Mouse (Mus musculus) c-Kit-positive CD71-positive TER-119-negative erythroid progenitor cells, embryonic 14.5 days (primary cell): ENCODE results near the gene Exoc3l.
"Not testable (repeated sequence)": the region's sequence is repeated elsewhere in the genome, so short reads cannot be mapped to it uniquely, and the experiment has no call there.

Source experiments
- DNase-seq: peaks from one replicate; pipeline ENCODE4 v3.0.0-alpha.2; 2013; ENCODE audit warnings: low read depth

Gene Exoc3l

DNA sequence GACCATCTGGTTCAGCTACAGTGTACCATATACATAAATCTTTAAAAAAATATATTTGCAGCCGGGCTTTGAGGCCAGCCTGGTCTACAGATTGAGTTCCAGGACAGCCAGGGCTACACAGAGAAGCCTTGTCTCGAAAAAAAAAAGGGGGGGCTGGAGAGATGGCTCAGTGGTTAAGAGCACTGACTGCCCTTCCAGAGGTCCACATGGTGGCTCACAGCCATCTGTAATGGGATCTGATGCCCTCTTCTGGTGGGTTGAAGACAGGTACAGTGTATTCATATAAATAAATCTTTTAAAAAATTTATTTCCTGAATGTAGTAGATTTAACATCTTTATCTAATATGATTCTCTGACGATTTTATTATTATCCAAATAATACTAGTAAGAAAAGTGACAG lies 4.1 kb downstream of the Exoc3l start:
- not testable (repeated sequence) for DNase-seq

DNA sequence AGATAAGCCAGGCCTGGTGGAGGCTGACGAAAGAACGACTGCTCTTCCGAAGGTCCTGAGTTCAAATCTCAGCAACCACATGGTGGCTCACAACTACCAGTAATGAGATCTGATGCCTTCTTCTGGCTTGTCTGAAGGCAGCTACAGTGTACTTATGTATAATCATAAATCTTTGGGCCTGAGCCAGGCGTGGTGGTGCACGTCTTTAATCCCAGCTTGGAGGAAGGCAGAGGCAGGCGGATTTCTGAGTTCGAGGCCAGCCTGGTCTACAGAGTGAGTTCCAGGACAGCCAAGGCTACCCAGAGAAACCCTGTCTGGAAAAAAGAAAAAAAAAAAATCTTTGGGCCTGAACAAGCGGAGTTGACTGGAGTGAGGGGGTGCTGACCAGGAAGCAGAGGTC lies 4.5 kb downstream of the Exoc3l start:
- DNase-seq, result not testable (repeated sequence)

- peak; percentile 95 for DNase-seq
Measured at GRCm38 (mm10) chr8:105290554-105291314, 5.2 kb downstream of the Exoc3l start.

GRCm38 (mm10) chr8:105289805-105290460 lies 6.0 kb downstream of the Exoc3l start, which contains the start of gene 4931428F04Rik:
TSS of gene 4931428F04Rik (minus strand) at chr8:105289864.
- no peak for DNase-seq

DNA sequence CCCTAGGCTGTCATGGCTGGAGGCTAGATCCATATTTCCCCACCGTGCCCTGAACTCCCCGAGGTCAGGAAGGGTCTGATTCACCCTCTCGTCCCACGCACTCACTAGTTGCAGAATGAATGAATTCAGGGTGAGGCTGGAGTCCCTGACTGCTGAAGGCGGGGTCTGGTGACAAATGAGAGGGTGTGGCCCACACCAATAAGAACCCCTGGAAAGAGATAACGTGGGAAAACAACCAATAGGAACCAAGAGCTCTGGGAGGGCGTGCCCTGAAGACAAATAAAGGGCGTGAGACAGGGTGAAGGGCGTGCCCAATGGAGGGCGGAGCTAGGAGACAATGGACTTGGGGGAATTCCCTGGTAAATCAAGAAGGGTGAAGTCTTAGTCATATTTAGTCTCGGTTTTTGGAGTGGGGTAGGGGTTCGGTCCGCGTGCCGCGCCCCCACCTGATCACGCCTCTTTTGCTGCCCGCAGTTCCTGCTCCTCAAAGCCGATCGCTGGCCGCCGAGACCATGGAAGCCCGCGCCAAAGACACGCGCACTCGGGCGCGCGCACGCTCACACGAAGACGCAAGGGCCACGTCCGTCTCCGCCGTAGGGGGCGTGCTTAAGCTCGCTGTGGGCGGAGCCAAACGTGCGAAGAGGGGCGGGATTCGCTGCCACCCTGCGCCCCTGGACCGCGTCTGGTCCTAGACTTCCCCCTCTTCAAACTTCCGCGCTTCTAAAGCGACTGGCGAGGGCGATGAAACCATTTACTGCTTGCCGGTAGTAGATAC lies 6.8 kb downstream of the Exoc3l start:
- peak; percentile 97 for DNase-seq

DNA sequence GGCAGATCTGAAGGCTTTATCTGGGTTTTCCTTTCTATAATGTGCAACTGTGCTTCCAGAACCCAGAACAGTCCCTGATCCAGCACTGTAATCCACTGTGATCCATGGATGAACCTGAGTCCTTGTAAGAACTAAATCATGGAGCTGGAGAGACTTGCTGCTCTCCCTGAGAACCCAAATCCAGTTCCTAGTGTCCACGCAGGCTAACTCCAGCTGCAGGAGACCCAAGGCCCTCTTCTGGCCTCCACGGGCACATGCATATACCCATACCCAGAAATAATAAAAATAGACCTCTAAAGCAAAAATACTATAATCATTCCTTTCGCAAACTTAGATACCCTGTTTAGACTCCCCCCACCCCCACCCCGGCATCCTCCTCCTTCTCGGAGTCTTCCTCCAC lies 7.7 kb downstream of the Exoc3l start:
- no peak for DNase-seq

- DNase-seq, result no peak
Measured at GRCm38 (mm10) chr8:105286907-105287306, 9.0 kb downstream of the Exoc3l start.

- no peak for DNase-seq
Measured at GRCm38 (mm10) chr8:105285514-105285913, 10.4 kb downstream of the Exoc3l start.

DNA sequence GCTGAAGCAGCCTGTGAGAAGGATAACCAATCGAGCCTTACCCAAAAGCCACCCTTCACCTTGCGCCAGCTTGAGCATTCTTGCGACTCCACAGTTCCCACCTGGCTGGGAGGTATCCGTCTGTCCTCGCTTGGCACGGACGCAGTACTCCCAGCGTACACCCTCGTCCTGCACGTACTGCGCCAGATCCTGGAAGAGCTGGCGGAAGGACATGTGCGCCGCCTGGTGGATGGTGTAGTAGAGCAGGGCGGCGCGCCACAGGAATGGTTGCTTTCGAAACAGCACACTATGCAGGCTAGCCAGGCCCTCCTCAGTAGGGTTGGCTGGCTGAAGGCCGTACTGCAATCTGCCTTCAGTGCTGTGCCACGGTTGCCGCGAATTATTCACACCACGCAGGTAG lies 12.8 kb downstream of the Exoc3l start:
- DNase-seq, result peak; percentile 58

GRCm38 (mm10) chr8:105282239-105282638 lies 13.7 kb downstream of the Exoc3l start:
- DNase-seq, result no peak

DNA sequence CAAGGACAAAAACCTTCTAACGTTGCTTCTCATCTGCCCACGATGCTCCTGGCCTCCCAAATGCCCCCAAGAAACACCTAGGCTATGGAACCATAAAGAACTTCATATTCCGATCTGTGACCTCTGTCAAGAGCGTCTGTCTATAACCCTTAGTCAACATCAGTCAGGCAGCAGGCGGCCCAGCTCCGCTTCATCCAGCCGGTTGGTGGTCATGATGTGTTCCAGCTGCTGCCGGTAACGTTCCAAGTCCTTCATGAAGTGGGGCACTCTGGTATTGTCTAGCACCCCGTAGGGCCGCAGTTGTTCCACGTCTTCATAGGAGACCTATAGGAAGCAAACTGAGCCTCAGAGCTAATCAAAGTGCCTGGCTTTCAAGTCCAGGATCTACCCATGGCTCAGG lies 14.1 kb downstream of the Exoc3l start:
- no peak for DNase-seq

- no peak for DNase-seq
Measured at GRCm38 (mm10) chr8:105280567-105280966, 15.3 kb downstream of the Exoc3l start.

DNA sequence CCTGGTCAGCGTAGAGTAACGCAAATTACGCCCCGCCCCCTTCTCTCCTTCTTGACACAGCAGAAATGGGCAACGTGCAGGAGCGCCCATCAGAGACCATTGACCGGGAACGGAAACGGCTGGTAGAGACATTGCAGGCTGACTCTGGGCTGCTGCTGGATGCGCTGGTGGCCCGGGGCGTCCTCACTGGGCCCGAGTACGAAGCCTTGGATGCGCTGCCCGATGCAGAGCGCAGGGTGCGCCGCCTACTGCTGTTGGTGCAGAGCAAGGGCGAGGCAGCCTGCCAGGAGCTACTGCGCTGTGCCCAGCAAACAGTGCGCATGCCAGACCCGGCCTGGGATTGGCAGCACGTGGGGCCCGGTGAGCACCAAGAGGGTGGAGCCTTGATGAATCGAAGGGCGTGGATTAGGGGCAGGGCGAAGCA lies 17.0 kb downstream of the Exoc3l start:
- DNase-seq, result no peak

DNA sequence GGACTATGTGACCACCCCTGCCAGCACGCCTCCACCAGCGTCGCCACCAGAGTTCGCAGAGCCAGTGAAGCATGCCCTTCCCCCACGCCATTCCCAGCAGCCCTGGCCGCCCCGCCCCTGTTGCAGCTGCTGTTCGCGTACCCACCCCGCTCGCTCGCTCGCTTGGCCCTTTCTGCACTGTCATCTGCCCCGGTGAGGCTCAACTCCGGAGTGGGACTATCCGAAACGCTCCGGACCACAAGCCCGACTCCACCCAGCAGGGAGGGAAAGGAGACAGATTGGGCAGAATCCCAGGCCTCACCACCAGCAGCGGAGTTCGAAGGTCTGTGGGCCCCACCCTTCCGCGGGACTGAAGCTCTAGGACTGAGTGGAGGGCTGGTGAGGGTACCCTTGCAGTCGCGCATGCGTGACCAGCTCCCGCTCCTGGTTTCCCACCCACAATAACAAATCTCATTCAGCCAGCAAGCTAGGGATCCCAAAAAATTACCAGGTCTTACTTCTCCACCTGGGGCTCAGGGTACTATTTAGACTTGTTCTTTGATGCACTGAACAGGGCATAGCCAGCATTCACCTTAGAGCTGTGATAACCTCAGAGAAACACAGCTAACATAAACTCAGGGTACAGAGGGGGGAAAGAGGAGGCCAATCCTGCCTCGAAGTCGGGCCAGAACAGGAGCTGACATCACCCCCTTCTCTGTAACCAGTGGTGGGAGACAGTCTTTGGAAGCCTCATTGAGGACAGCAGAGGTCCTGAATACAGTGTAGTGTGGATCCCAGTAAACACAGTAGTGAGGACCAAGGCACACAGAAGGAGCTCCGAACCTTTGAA lies 19.4 kb downstream of the Exoc3l start:
- no peak for DNase-seq

GRCm38 (mm10) chr8:105275840-105276239 lies 20.1 kb downstream of the Exoc3l start, which contains the start of gene Nol3:
TSS of gene Nol3 (plus strand) at chr8:105276140.
- no peak for DNase-seq

DNA sequence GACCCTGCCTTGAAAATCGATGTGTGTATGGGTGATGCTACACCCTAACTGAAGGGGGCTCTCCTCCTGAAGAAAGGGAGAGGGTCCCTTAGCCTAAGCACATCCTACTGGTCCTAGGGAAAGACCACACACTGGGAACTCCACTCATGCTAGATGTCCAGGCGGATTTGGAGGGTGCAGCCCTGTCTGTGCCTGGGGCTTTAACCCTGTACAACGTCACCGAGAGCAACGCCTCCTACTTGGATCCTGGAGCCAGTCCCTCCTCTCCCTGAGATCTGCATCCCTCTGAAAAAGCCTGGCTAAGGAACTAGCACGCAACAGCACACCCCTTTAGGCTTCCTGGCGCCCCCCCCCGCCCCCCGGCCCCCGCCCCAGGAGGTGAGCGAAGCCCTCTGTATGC lies 20.5 kb downstream of the Exoc3l start:
- no peak for DNase-seq

- no peak for DNase-seq
Measured at GRCm38 (mm10) chr8:105270916-105271186, 25.1 kb downstream of the Exoc3l start.

- no peak for DNase-seq
Measured at GRCm38 (mm10) chr8:105270101-105270915, 25.6 kb downstream of the Exoc3l start.

DNA sequence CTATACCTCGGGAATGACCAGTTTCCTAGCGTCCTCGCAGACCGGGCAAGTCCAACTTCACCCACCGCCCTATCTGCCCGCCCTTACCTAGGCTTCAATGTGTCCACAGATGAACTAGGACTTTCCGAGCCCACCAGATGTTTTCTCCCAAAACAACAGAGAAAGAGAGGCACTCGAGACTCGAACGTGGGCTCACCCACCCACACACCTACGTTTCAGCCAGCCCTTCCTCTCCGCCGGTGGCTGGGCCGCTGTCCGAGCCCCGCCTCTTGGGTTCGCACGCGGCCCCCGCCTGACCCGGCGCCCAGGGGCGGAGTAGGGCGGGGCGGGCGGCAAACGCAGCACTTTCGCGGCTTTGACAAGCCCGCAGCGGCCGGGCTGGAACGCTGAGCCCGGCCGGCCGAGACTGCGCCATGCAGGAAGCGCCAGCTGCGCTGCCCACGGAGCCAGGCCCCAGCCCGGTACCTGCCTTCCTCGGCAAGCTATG lies 26.4 kb downstream of the Exoc3l start, which contains the start of gene Hsf4:
Hsf4 (plus strand) TSS at position 341 of the 487 bp plus-strand sequence.
- DNase-seq, result no peak

DNA sequence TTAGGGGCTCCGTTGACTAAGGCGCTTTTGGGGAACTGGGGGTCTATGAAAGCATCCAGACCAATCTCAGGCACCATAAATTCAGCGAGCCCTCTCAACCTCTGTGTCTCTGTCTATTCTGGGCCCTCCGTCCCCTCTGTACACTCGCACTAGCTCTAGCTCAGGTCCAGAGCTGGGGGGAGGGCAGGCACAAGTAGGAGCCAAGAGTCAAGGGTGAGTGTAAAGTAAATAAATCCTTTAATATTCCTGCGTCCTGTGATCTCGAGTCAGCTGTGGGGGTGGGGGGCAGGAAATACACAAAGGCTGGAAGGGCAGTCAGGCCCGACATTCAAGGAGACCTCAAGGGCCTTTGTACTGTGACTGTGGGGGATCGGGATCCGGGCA lies 26.8 kb downstream of the Exoc3l start:
- no peak for DNase-seq
